Mouse (Mus musculus) left cerebral cortex, postnatal 25 days (tissue): Measurements from ENCODE around the gene Slc27a2. TPM values are rescaled to one million over a fixed set of nuclear protein-coding genes. Genes with fewer than 3 reads are reported as not detected.

Experiments used
- total RNA-seq, 2 experiments: library from RNA; stranded (reverse); gene quantifications; 2 replicates each; pipeline ENCODE4 v1.2.3; 2021

The Slc27a2 gene
- total RNA-seq, 2 experiments from 2014 or later, result 6.0 to 6.2 TPM

Other genes with a start within 250 kb of the Slc27a2 start
- gene Atp8b4, start 51.7 kb upstream of the Slc27a2 start, total RNA-seq, result not detected
- 1 to 10 TPM in 1 of 2 experiments, under 1 TPM in 1; 0.55 to 1.1 TPM for gene Hdc, start 66.9 kb downstream of the Slc27a2 start, total RNA-seq
- gene Gabpb1, start 123.9 kb downstream of the Slc27a2 start, total RNA-seq, result 10 to 100 TPM; 19.2 to 20.7 TPM
- gene Usp8, start 154.9 kb downstream of the Slc27a2 start, total RNA-seq, result 10 to 100 TPM; 44.5 to 46.3 TPM
- under 1 TPM in 1 of 2 experiments, not detected in 1; 0.37 TPM for gene Usp50, start 231.1 kb downstream of the Slc27a2 start, total RNA-seq